Mouse (Mus musculus): Measurements from ENCODE around the gene Cacng2. TPM values are rescaled to one million over a fixed set of nuclear protein-coding genes. Genes with fewer than 3 reads are reported as not detected.

Gene Cacng2
- polyA plus RNA-seq, 1 experiment = not detected

GRCm38 (mm10) chr15:77958071-77958470 lies 161.8 kb downstream of the Cacng2 start:
- no peak overlapping the region for H3K27ac ChIP-seq (replicated peaks; ENCODE audit: low read depth, low read length)
- peaks cover 5% of the 10 kb centered on the region; the same call in 1 of the 2 replicates for H3K4me1 ChIP-seq (ENCODE audit: control insufficient read depth, insufficient read depth, insufficient read length, low read length)
- no peak overlapping the region for H3K4me3 ChIP-seq (ENCODE audit: insufficient read depth, low read depth, low read length)

GRCm38 (mm10) chr15:77957625-77958024 lies 162.2 kb downstream of the Cacng2 start:
- Histone ChIP-seq H3K27ac (replicated peaks; ENCODE audit: low read depth, low read length) (no peak overlapping the region), H3K4me1 (ENCODE audit: control insufficient read depth, insufficient read depth, insufficient read length, low read length) (peaks cover 5% of the 10 kb centered on the region; the same call in 1 of the 2 replicates), H3K4me3 (ENCODE audit: insufficient read depth, low read depth, low read length) (no peak overlapping the region)

- peaks cover 5% of the 10 kb centered on the region; the same call in 1 of the 2 replicates for H3K4me1 ChIP-seq (ENCODE audit: control insufficient read depth, insufficient read depth, insufficient read length, low read length)
- H3K4me3 ChIP-seq (ENCODE audit: insufficient read depth, low read depth, low read length) = peak within 1 kb of the TSS; percentile 59
- no peak within 1 kb of the TSS for H3K27ac ChIP-seq (replicated peaks; ENCODE audit: low read depth, low read length)
These were observed 163.4 kb downstream of the Cacng2 start, which contains the start of gene Foxred2 for GRCm38 (mm10) chr15:77956404-77956901. Gene Foxred2, minus strand, starts transcription at chr15:77956722.

- Histone ChIP-seq H3K4me3 (ENCODE audit: insufficient read depth, low read depth, low read length) (peak overlapping the region; percentile 59), H3K4me1 (ENCODE audit: control insufficient read depth, insufficient read depth, insufficient read length, low read length) (peaks cover 5% of the 10 kb centered on the region; the same call in 1 of the 2 replicates), H3K27ac (replicated peaks; ENCODE audit: low read depth, low read length) (no peak overlapping the region)
These were observed 164.1 kb downstream of the Cacng2 start for GRCm38 (mm10) chr15:77955440-77956403.

GRCm38 (mm10) chr15:77954362-77954761 lies 165.5 kb downstream of the Cacng2 start:
- no peak overlapping the region for H3K27ac ChIP-seq (replicated peaks; ENCODE audit: low read depth, low read length)
- peaks cover 5% of the 10 kb centered on the region; the same call in 1 of the 2 replicates for H3K4me1 ChIP-seq (ENCODE audit: control insufficient read depth, insufficient read depth, insufficient read length, low read length)
- H3K4me3 ChIP-seq (ENCODE audit: insufficient read depth, low read depth, low read length) = no peak overlapping the region

GRCm38 (mm10) chr15:77952921-77953320 lies 166.9 kb downstream of the Cacng2 start:
- H3K27ac ChIP-seq (replicated peaks; ENCODE audit: low read depth, low read length) = no peak overlapping the region
- H3K4me3 ChIP-seq (ENCODE audit: insufficient read depth, low read depth, low read length) = no peak overlapping the region
- peaks cover 5% of the 10 kb centered on the region; the same call in 1 of the 2 replicates for H3K4me1 ChIP-seq (ENCODE audit: control insufficient read depth, insufficient read depth, insufficient read length, low read length)

GRCm38 (mm10) chr15:77949061-77949460 lies 170.8 kb downstream of the Cacng2 start:
- H3K4me3 ChIP-seq (ENCODE audit: insufficient read depth, low read depth, low read length) = no peak overlapping the region
- no peaks in the 10 kb centered on the region for H3K4me1 ChIP-seq (ENCODE audit: control insufficient read depth, insufficient read depth, insufficient read length, low read length)
- no peak overlapping the region for H3K27ac ChIP-seq (replicated peaks; ENCODE audit: low read depth, low read length)

GRCm38 (mm10) chr15:77945711-77946110 lies 174.1 kb downstream of the Cacng2 start:
- Histone ChIP-seq H3K4me3 (ENCODE audit: insufficient read depth, low read depth, low read length) (no peak overlapping the region), H3K27ac (replicated peaks; ENCODE audit: low read depth, low read length) (0 out of 2 replicates have a peak overlapping the region, but pooled peaks have one; percentile 32), H3K4me1 (ENCODE audit: control insufficient read depth, insufficient read depth, insufficient read length, low read length) (no peaks in the 10 kb centered on the region)

Other genes starting within 250 kb of the Cacng2 start
- gene Txn2, start 191.0 kb downstream of the Cacng2 start, polyA plus RNA-seq (2012; ENCODE audit: insufficient read depth, insufficient read length, missing spikeins) = 696 and 736 TPM in 2 replicates
- 0.67 and 0.79 TPM in 2 replicates for gene Foxred2, start 163.3 kb downstream of the Cacng2 start, polyA plus RNA-seq (2012; ENCODE audit: insufficient read depth, insufficient read length, missing spikeins)
- 57.6 and 63.5 TPM in 2 replicates for gene Eif3d, start 149.2 kb downstream of the Cacng2 start, polyA plus RNA-seq (2012; ENCODE audit: insufficient read depth, insufficient read length, missing spikeins)
- gene Ift27, start 54.1 kb upstream of the Cacng2 start, polyA plus RNA-seq (2012; ENCODE audit: insufficient read depth, insufficient read length, missing spikeins) = 13.4 and 16.5 TPM in 2 replicates
- 171 and 312 TPM in 2 replicates for gene Pvalb, start 86.4 kb upstream of the Cacng2 start, polyA plus RNA-seq (2012; ENCODE audit: insufficient read depth, insufficient read length, missing spikeins)
- gene Ncf4, start 124.8 kb upstream of the Cacng2 start, polyA plus RNA-seq (2012; ENCODE audit: insufficient read depth, insufficient read length, missing spikeins) = 3.3 and 3.5 TPM in 2 replicates
- gene Csf2rb2, start 185.7 kb upstream of the Cacng2 start, polyA plus RNA-seq (2012; ENCODE audit: insufficient read depth, insufficient read length, missing spikeins) = 0.67 and 2.0 TPM in 2 replicates
- 3.1 and 4.1 TPM in 2 replicates for gene Csf2rb, start 205.7 kb upstream of the Cacng2 start, polyA plus RNA-seq (2012; ENCODE audit: insufficient read depth, insufficient read length, missing spikeins)

All from brown adipose tissue, adult 24 weeks (tissue).